Mouse (Mus musculus) cerebellum, adult 2 months (tissue): ENCODE data around the gene Kras.

Experiments
- CTCF ChIP-seq: fragments of 200-500 bp; IDR thresholded peaks from 2 replicates; pipeline ENCODE4 v1.5.1; 2011; ENCODE audit warnings: low read depth, mild to moderate bottlenecking, control low read depth, low read length, moderate library complexity, borderline replicate concordance; ENCODE audit not compliant: insufficient read depth
- POLR2A ChIP-seq: fragments of 200-500 bp; IDR thresholded peaks from 2 replicates; pipeline ENCODE4 v1.6.1; 2011; ENCODE audit warnings: low read length, control low read depth, borderline replicate concordance; ENCODE audit not compliant: insufficient read depth

GRCm38 (mm10) chr6:145277138-145277763, 27.2 kb upstream of the Kras start:
- TF ChIP-seq POLR2A, result no peak
- no peak for TF ChIP-seq CTCF
